Mouse (Mus musculus): ENCODE measurements at regions not wholly inside any gene's neighbourhood (a gene's known extent, or its start where the extent isn't known, plus 50 kb on each side); places are given as distances from the start of the nearest gene placed in this dataset.

DNA sequence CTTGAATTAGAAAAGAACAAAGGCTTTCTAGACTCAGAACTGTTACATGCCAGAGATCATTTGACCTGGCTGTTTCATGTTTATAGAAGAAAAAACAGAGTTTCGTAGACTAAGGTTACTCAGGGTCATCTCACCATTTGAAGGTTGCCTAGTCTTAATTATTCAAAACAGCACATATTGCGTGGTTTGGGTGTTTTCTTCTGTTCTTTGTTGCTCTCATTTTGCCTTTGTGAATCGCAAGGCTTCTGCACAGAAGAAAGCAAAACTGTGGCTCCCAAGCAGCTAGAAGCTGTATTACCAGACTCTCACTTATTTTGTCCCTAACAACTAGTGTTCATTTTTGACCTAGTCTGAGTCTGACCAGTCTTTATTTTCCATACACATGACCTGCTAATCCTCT, 83.3 kb downstream of the Fasl start:
- TF ChIP-seq CTCF (conservative IDR thresholded peaks at IDR 0.05; ENCODE audit: low read length), result no peak
- no peak for TF ChIP-seq POU5F1 (IDR thresholded peaks at IDR 0.05; ENCODE audit: borderline replicate concordance, low read length)

All from E14TG2a.4 (cell line).